Mouse (Mus musculus): ENCODE data around the gene Dcaf1. TPM values are rescaled to one million over a fixed set of nuclear protein-coding genes. Genes with fewer than 3 reads are reported as not detected.

Gene Dcaf1
- polyA plus RNA-seq, 1 experiment, result 17.1 TPM

GRCm38 (mm10) chr9:106889321-106889720, 67.6 kb downstream of the Dcaf1 start:
- TF ChIP-seq USF1 (IDR thresholded peaks at IDR 0.05; ENCODE audit: low read depth) (peak; percentile 17), MYOG (IDR thresholded peaks at IDR 0.05; ENCODE audit: control insufficient read depth, extremely low read depth, insufficient read length) (no peak), CTCF (IDR thresholded peaks at IDR 0.05; ENCODE audit: control insufficient read depth, insufficient read depth, insufficient read length) (no peak), MAX (IDR thresholded peaks at IDR 0.05) (no peak)
- Histone ChIP-seq H3K79me3 (ENCODE audit: low read depth) (peaks cover 42% of the 10 kb centered on the region), H3K4me3 (ENCODE audit: insufficient read depth, poor library complexity, severe bottlenecking) (no peak overlapping the region), H3K36me3 (ENCODE audit: control insufficient read depth, insufficient read depth) (peaks cover 31% of the 10 kb centered on the region), H3ac (ENCODE audit: control insufficient read depth, insufficient read length, low read depth) (no peak overlapping the region), H3K27me3 (ENCODE audit: control insufficient read depth, insufficient read depth, insufficient read length) (no peaks in the 10 kb centered on the region), H3K79me2 (ENCODE audit: control insufficient read depth, insufficient read depth) (peaks cover 56% of the 10 kb centered on the region)

- Histone ChIP-seq H3K79me3 (ENCODE audit: low read depth) (peaks cover 29% of the 10 kb centered on the region), H3ac (ENCODE audit: control insufficient read depth, insufficient read length, low read depth) (peak overlapping the region; percentile 90), H3K36me3 (ENCODE audit: control insufficient read depth, insufficient read depth) (peaks cover 27% of the 10 kb centered on the region), H3K4me3 (ENCODE audit: insufficient read depth, poor library complexity, severe bottlenecking) (peak overlapping the region; percentile 74), H3K79me2 (ENCODE audit: control insufficient read depth, insufficient read depth) (peaks cover 42% of the 10 kb centered on the region), H3K27me3 (ENCODE audit: control insufficient read depth, insufficient read depth, insufficient read length) (no peaks in the 10 kb centered on the region)
- no peak for TF ChIP-seq CEBPB (IDR thresholded peaks at IDR 0.05; ENCODE audit: low read depth)
- no peak for TF ChIP-seq USF1 (IDR thresholded peaks at IDR 0.05; ENCODE audit: low read depth)
- no peak for TF ChIP-seq MAX (IDR thresholded peaks at IDR 0.05)
- TF ChIP-seq CTCF (IDR thresholded peaks at IDR 0.05; ENCODE audit: control insufficient read depth, insufficient read depth, insufficient read length), result no peak
- TF ChIP-seq FOSL1 (IDR thresholded peaks at IDR 0.05; ENCODE audit: insufficient read depth, low read length, poor library complexity, severe bottlenecking), result no peak
- TF ChIP-seq MYOG (IDR thresholded peaks at IDR 0.05; ENCODE audit: control insufficient read depth, extremely low read depth, insufficient read length), result no peak
- TF ChIP-seq MYOD1 (IDR thresholded peaks at IDR 0.05; ENCODE audit: control insufficient read depth, insufficient read length, low read depth), result no peak
Observed at GRCm38 (mm10) chr9:106890496-106891240, 69.0 kb downstream of the Dcaf1 start.

GRCm38 (mm10) chr9:106891341-106891741, 69.7 kb downstream of the Dcaf1 start:
- Histone ChIP-seq H3K79me2 (ENCODE audit: control insufficient read depth, insufficient read depth) (peaks cover 35% of the 10 kb centered on the region), H3ac (ENCODE audit: control insufficient read depth, insufficient read length, low read depth) (peak overlapping the region; percentile 90), H3K36me3 (ENCODE audit: control insufficient read depth, insufficient read depth) (peaks cover 27% of the 10 kb centered on the region), H3K79me3 (ENCODE audit: low read depth) (peaks cover 24% of the 10 kb centered on the region), H3K27me3 (ENCODE audit: control insufficient read depth, insufficient read depth, insufficient read length) (no peaks in the 10 kb centered on the region), H3K4me3 (ENCODE audit: insufficient read depth, poor library complexity, severe bottlenecking) (peak overlapping the region; percentile 74)
- TF ChIP-seq CEBPB (IDR thresholded peaks at IDR 0.05; ENCODE audit: low read depth) (no peak), USF1 (IDR thresholded peaks at IDR 0.05; ENCODE audit: low read depth) (peak; percentile 29)

- Histone ChIP-seq H3K4me3 (ENCODE audit: insufficient read depth, poor library complexity, severe bottlenecking) (peak within 1 kb of the TSS; percentile 74), H3K27me3 (ENCODE audit: control insufficient read depth, insufficient read depth, insufficient read length) (no peaks in the 10 kb centered on the region)
- peak; percentile 77 for TF ChIP-seq USF1 (IDR thresholded peaks at IDR 0.05; ENCODE audit: low read depth)
- TF ChIP-seq MYOG (IDR thresholded peaks at IDR 0.05; ENCODE audit: control insufficient read depth, extremely low read depth, insufficient read length), result no peak
- TF ChIP-seq MYOD1 (IDR thresholded peaks at IDR 0.05; ENCODE audit: control insufficient read depth, insufficient read length, low read depth), result no peak
- TF ChIP-seq MAX (IDR thresholded peaks at IDR 0.05), result peak; percentile 61
Observed at GRCm38 (mm10) chr9:106891829-106892551, 70.3 kb downstream of the Dcaf1 start, which contains the start of gene Manf. Gene Manf (minus strand): TSS chr9:106891979.

GRCm38 (mm10) chr9:106892552-106892875, 70.8 kb downstream of the Dcaf1 start:
- Histone ChIP-seq H3K79me3 (ENCODE audit: low read depth) (peaks cover 24% of the 10 kb centered on the region), H3K27me3 (ENCODE audit: control insufficient read depth, insufficient read depth, insufficient read length) (no peaks in the 10 kb centered on the region), H3ac (ENCODE audit: control insufficient read depth, insufficient read length, low read depth) (peak overlapping the region; percentile 83), H3K36me3 (ENCODE audit: control insufficient read depth, insufficient read depth) (peaks cover 27% of the 10 kb centered on the region), H3K79me2 (ENCODE audit: control insufficient read depth, insufficient read depth) (peaks cover 31% of the 10 kb centered on the region), H3K4me3 (ENCODE audit: insufficient read depth, poor library complexity, severe bottlenecking) (peak overlapping the region; percentile 39)
- TF ChIP-seq CEBPB (IDR thresholded peaks at IDR 0.05; ENCODE audit: low read depth), result no peak
- TF ChIP-seq MAX (IDR thresholded peaks at IDR 0.05), result no peak
- no peak for TF ChIP-seq CTCF (IDR thresholded peaks at IDR 0.05; ENCODE audit: control insufficient read depth, insufficient read depth, insufficient read length)
- no peak for TF ChIP-seq FOSL1 (IDR thresholded peaks at IDR 0.05; ENCODE audit: insufficient read depth, low read length, poor library complexity, severe bottlenecking)
- no peak for TF ChIP-seq MYOG (IDR thresholded peaks at IDR 0.05; ENCODE audit: control insufficient read depth, extremely low read depth, insufficient read length)
- TF ChIP-seq MYOD1 (IDR thresholded peaks at IDR 0.05; ENCODE audit: control insufficient read depth, insufficient read length, low read depth), result no peak

More at GRCm38 (mm10) chr9:106891829-106892551, 70.3 kb downstream of the Dcaf1 start, which contains the start of gene Manf:
- Histone ChIP-seq H3ac (ENCODE audit: control insufficient read depth, insufficient read length, low read depth) (peak within 1 kb of the TSS; percentile 90), H3K36me3 (ENCODE audit: control insufficient read depth, insufficient read depth) (peaks cover 27% of the 10 kb centered on the region), H3K79me2 (ENCODE audit: control insufficient read depth, insufficient read depth) (peaks cover 31% of the 10 kb centered on the region), H3K79me3 (ENCODE audit: low read depth) (peaks cover 24% of the 10 kb centered on the region)

- H3K4me3 ChIP-seq (ENCODE audit: insufficient read depth, poor library complexity, severe bottlenecking), result no peak overlapping the region
- TF ChIP-seq FOSL1 (IDR thresholded peaks at IDR 0.05; ENCODE audit: insufficient read depth, low read length, poor library complexity, severe bottlenecking) (no peak), USF1 (IDR thresholded peaks at IDR 0.05; ENCODE audit: low read depth) (no peak), MYOG (IDR thresholded peaks at IDR 0.05; ENCODE audit: control insufficient read depth, extremely low read depth, insufficient read length) (no peak), CTCF (IDR thresholded peaks at IDR 0.05; ENCODE audit: control insufficient read depth, insufficient read depth, insufficient read length) (no peak), MAX (IDR thresholded peaks at IDR 0.05) (no peak)
Observed at GRCm38 (mm10) chr9:106893327-106893726, 71.7 kb downstream of the Dcaf1 start.

More at GRCm38 (mm10) chr9:106893327-106893726, 71.7 kb downstream of the Dcaf1 start:
- Histone ChIP-seq H3K36me3 (ENCODE audit: control insufficient read depth, insufficient read depth) (peaks cover 21% of the 10 kb centered on the region), H3K27me3 (ENCODE audit: control insufficient read depth, insufficient read depth, insufficient read length) (no peaks in the 10 kb centered on the region), H3K79me2 (ENCODE audit: control insufficient read depth, insufficient read depth) (peaks cover 31% of the 10 kb centered on the region), H3K79me3 (ENCODE audit: low read depth) (peaks cover 23% of the 10 kb centered on the region), H3ac (ENCODE audit: control insufficient read depth, insufficient read length, low read depth) (no peak overlapping the region)
